Mouse (Mus musculus): ENCODE measurements around the gene Dzip1l. TPM values are rescaled to one million over a fixed set of nuclear protein-coding genes. Genes with fewer than 3 reads are reported as not detected.

Dzip1l gene
- polyA plus RNA-seq, 1 experiment from 2014 or later: 26.7 TPM

- 0 out of 2 replicates have a peak overlapping the region, but pooled peaks have one; percentile 23 for H3K27ac ChIP-seq
- H3K4me2 ChIP-seq: no peak overlapping the region
- no peak overlapping the region for H3K9ac ChIP-seq
- H3K36me3 ChIP-seq: peaks cover 73% of the 10 kb centered on the region
- no peak overlapping the region for H3K4me3 ChIP-seq (replicated peaks)
- WGBS: 57% methylated on average over 16 of the region's 16 CpGs
- H3K9me3 ChIP-seq (replicated peaks): no peaks in the 10 kb centered on the region
- peaks cover 5% of the 10 kb centered on the region; the same call in 1 of the 2 replicates for H3K4me1 ChIP-seq
- peak; percentile 54 for ATAC-seq (replicated peaks; ENCODE audit: low FRiP score)
- H3K27me3 ChIP-seq: no peaks in the 10 kb centered on the region
These were observed 32.4 kb downstream of the Dzip1l start for GRCm38 (mm10) chr9:99661606-99662166.

DNA sequence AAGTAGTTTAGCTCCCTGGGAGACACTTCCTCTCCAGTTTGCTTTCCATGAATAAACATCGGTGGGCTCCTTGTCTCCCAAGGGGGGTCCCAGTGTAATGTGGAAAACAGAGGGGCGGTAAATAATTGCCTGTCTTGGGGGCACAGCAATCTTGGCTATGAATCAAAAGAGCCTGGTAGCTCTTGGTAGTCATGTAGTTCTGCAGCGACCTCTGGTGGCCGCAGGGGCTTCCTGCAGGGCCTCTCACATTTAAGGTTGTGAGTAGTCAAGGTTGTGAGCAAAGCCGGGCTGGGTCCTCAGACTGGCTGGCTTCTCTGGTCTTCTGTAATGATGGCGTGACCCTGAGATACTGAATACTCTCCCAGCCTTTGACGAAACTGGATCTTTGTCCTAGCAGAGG is 33.1 kb downstream of the Dzip1l start:
- no peak for ATAC-seq (replicated peaks; ENCODE audit: low FRiP score)
- Histone ChIP-seq H3K4me1 (peaks cover 5% of the 10 kb centered on the region; the same call in 1 of the 2 replicates), H3K27ac (no peak overlapping the region), H3K9me3 (replicated peaks) (no peaks in the 10 kb centered on the region), H3K36me3 (peaks cover 73% of the 10 kb centered on the region), H3K27me3 (no peaks in the 10 kb centered on the region), H3K9ac (no peak overlapping the region), H3K4me3 (replicated peaks) (no peak overlapping the region), H3K4me2 (no peak overlapping the region)
- WGBS: 28% methylated on average over 7 of the region's 7 CpGs

- no peak overlapping the region for H3K4me2 ChIP-seq
- no peak overlapping the region for H3K27ac ChIP-seq
- H3K36me3 ChIP-seq: peaks cover 73% of the 10 kb centered on the region
- H3K4me3 ChIP-seq (replicated peaks): no peak overlapping the region
- ATAC-seq (replicated peaks; ENCODE audit: low FRiP score): no peak
- H3K9ac ChIP-seq: no peak overlapping the region
- peaks cover 5% of the 10 kb centered on the region; the same call in 1 of the 2 replicates for H3K4me1 ChIP-seq
- 94% methylated on average over 10 of the region's 10 CpGs for WGBS
- no peaks in the 10 kb centered on the region for H3K27me3 ChIP-seq
- no peaks in the 10 kb centered on the region for H3K9me3 ChIP-seq (replicated peaks)
These were observed 33.6 kb downstream of the Dzip1l start for GRCm38 (mm10) chr9:99662887-99663286.

GRCm38 (mm10) chr9:99667596-99667995 is 38.3 kb downstream of the Dzip1l start:
- H3K4me1 ChIP-seq: no peaks in the 10 kb centered on the region
- no peak overlapping the region for H3K27ac ChIP-seq
- ATAC-seq (replicated peaks; ENCODE audit: low FRiP score): no peak
- 92% methylated on average over 8 of the region's 8 CpGs for WGBS
- no peaks in the 10 kb centered on the region for H3K27me3 ChIP-seq
- H3K9ac ChIP-seq: no peak overlapping the region
- H3K9me3 ChIP-seq (replicated peaks): no peaks in the 10 kb centered on the region
- H3K36me3 ChIP-seq: peaks cover 77% of the 10 kb centered on the region
- no peak overlapping the region for H3K4me3 ChIP-seq (replicated peaks)
- H3K4me2 ChIP-seq: no peak overlapping the region

- H3K27ac ChIP-seq: no peak overlapping the region
- peaks cover 42% of the 10 kb centered on the region for H3K36me3 ChIP-seq
- H3K4me3 ChIP-seq (replicated peaks): no peak overlapping the region
- no peaks in the 10 kb centered on the region for H3K4me1 ChIP-seq
- H3K9ac ChIP-seq: no peak overlapping the region
- H3K27me3 ChIP-seq: no peaks in the 10 kb centered on the region
- ATAC-seq (replicated peaks; ENCODE audit: low FRiP score): no peak
- WGBS: 37% methylated on average over 2 of the region's 2 CpGs
- no peaks in the 10 kb centered on the region for H3K9me3 ChIP-seq (replicated peaks)
- H3K4me2 ChIP-seq: no peak overlapping the region
These were observed 42.3 kb downstream of the Dzip1l start for GRCm38 (mm10) chr9:99671603-99672002.

DNA sequence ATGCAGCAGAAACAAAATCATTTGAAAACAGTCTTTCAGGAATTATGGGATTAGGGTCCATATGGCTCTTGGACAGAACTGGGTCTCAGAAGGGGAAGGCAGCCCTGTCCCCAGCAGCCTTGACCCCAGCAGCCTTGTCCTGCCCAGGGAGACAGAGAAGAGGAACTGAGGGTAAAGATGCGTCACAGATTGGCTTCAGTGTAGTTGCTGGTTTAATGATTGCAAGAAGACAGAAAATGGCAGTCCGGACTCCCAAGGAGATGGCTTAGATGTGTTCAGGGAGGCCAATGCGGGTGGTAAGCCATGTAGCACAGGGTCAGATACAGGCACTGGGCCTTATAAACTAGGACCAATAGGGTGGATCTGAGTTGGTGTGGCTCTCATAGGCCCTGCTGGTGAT is 46.4 kb downstream of the Dzip1l start:
- no peak overlapping the region for H3K4me3 ChIP-seq (replicated peaks)
- H3K4me2 ChIP-seq: no peak overlapping the region
- no peaks in the 10 kb centered on the region for H3K27me3 ChIP-seq
- H3K4me1 ChIP-seq: no peaks in the 10 kb centered on the region
- no peak overlapping the region for H3K27ac ChIP-seq
- 81% methylated on average over 3 of the region's 3 CpGs for WGBS
- 0 out of 2 replicates have a peak, but pooled peaks cover 5% of the 10 kb centered on the region for H3K36me3 ChIP-seq
- no peaks in the 10 kb centered on the region for H3K9me3 ChIP-seq (replicated peaks)
- no peak overlapping the region for H3K9ac ChIP-seq
- no peak for ATAC-seq (replicated peaks; ENCODE audit: low FRiP score)

GRCm38 (mm10) chr9:99681980-99682570 is 52.8 kb downstream of the Dzip1l start:
- no peaks in the 10 kb centered on the region for H3K27me3 ChIP-seq
- H3K27ac ChIP-seq: no peak overlapping the region
- no peaks in the 10 kb centered on the region for H3K36me3 ChIP-seq
- H3K4me1 ChIP-seq: no peaks in the 10 kb centered on the region
- 70% methylated on average over 21 of the region's 21 CpGs for WGBS
- no peak overlapping the region for H3K4me2 ChIP-seq
- no peak for ATAC-seq (replicated peaks; ENCODE audit: low FRiP score)
- H3K9ac ChIP-seq: no peak overlapping the region
- no peaks in the 10 kb centered on the region for H3K9me3 ChIP-seq (replicated peaks)
- H3K4me3 ChIP-seq (replicated peaks): no peak overlapping the region

DNA sequence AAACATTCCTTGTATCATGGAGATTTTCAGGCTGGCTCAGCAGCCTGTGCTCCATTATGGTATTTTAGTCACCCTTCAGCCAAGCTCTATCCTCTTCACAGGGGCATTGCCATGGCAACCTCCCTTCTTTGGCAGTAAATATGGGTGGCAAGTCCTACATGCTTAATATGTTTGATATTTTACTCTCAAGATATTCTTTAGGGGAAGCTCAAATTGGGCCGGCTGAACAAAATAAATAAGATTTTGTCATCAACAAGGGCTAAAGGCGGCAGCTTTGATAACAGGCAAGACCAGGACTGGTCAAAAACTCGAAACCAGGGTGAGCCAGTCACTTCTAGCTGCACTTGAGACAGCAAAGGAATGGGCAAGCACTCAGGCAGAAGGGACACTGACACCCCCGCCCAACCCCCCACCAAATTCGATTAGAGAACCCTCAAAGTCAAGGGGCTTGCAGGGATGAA is 55.8 kb downstream of the Dzip1l start:
- Histone ChIP-seq H3K27ac (no peak overlapping the region), H3K27me3 (no peaks in the 10 kb centered on the region), H3K9me3 (replicated peaks) (no peaks in the 10 kb centered on the region), H3K4me1 (no peaks in the 10 kb centered on the region), H3K4me3 (replicated peaks) (no peak overlapping the region), H3K4me2 (no peak overlapping the region), H3K9ac (no peak overlapping the region), H3K36me3 (no peaks in the 10 kb centered on the region)
- ATAC-seq (replicated peaks; ENCODE audit: low FRiP score): no peak
- WGBS: 76% methylated on average over 5 of the region's 5 CpGs

GRCm38 (mm10) chr9:99685536-99686231 is 56.4 kb downstream of the Dzip1l start:
- no peaks in the 10 kb centered on the region for H3K27me3 ChIP-seq
- no peaks in the 10 kb centered on the region for H3K9me3 ChIP-seq (replicated peaks)
- no peak overlapping the region for H3K27ac ChIP-seq
- H3K4me1 ChIP-seq: no peaks in the 10 kb centered on the region
- 74% methylated on average over 5 of the region's 5 CpGs for WGBS
- H3K4me3 ChIP-seq (replicated peaks): no peak overlapping the region
- no peak for ATAC-seq (replicated peaks; ENCODE audit: low FRiP score)
- no peak overlapping the region for H3K4me2 ChIP-seq
- no peaks in the 10 kb centered on the region for H3K36me3 ChIP-seq
- no peak overlapping the region for H3K9ac ChIP-seq

DNA sequence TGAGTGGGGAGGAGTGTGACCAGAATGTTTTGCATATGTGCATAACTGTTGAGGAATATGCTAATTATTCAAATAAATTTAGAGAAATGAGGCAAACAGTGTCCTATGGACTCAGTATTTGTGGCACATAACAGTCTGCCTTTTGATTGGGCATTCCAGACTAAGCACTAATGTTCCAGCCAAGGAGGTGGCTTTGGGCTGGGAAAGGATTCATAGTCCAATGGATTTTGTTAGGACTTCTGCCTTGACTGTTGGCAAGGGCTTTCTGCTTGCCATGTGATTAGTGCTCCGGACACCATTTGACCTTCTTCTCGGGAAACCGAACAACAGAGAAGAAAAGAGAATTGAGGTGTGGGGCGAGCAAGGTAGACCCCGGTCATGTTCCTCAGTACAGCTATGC is 60.5 kb downstream of the Dzip1l start:
- Histone ChIP-seq H3K9me3 (replicated peaks) (no peaks in the 10 kb centered on the region), H3K27ac (no peak overlapping the region), H3K4me3 (replicated peaks) (no peak overlapping the region), H3K36me3 (no peaks in the 10 kb centered on the region), H3K27me3 (no peaks in the 10 kb centered on the region), H3K4me2 (no peak overlapping the region), H3K4me1 (no peaks in the 10 kb centered on the region), H3K9ac (no peak overlapping the region)
- ATAC-seq (replicated peaks; ENCODE audit: low FRiP score): no peak
- WGBS: 95% methylated on average over 5 of the region's 5 CpGs

DNA sequence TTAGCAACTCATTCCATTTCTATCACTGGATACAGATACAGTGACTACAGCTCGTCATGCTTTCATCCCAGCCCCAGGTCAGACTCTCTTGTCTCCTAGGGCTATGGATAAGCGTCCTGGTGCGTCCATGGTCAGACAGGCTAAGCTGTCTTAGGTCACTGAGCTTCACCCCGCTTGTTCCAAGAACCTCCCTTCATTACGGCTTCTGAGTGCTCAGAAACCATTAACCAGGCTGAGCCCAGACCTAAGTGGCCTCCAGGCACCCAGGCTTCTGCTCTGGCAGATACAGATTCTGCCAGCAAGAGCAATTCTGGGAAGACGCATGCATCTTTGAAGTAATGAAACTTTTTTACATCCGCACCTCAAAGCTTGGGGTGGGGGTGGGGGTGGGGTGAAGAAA is 61.1 kb downstream of the Dzip1l start:
- Histone ChIP-seq H3K27ac (no peak overlapping the region), H3K4me3 (replicated peaks) (no peak overlapping the region), H3K9ac (no peak overlapping the region), H3K4me2 (no peak overlapping the region), H3K4me1 (no peaks in the 10 kb centered on the region), H3K27me3 (no peaks in the 10 kb centered on the region), H3K36me3 (no peaks in the 10 kb centered on the region), H3K9me3 (replicated peaks) (no peaks in the 10 kb centered on the region)
- WGBS: 60% methylated on average over 7 of the region's 7 CpGs
- no peak for ATAC-seq (replicated peaks; ENCODE audit: low FRiP score)

- Histone ChIP-seq H3K27me3 (no peaks in the 10 kb centered on the region), H3K36me3 (no peaks in the 10 kb centered on the region), H3K9me3 (replicated peaks) (no peaks in the 10 kb centered on the region), H3K27ac (no peak overlapping the region), H3K4me1 (no peaks in the 10 kb centered on the region), H3K4me3 (replicated peaks) (no peak overlapping the region), H3K4me2 (no peak overlapping the region), H3K9ac (no peak overlapping the region)
- WGBS: 67% methylated on average over 7 of the region's 7 CpGs
- no peak for ATAC-seq (replicated peaks; ENCODE audit: low FRiP score)
These were observed 65.7 kb downstream of the Dzip1l start for GRCm38 (mm10) chr9:99694961-99695360.

All from kidney, embryonic 15.5 days (tissue).